Mouse (Mus musculus) regulatory T cell (primary cell): ENCODE measurements at regions not wholly inside any gene's neighbourhood (a gene's known extent, or its start where the extent isn't known, plus 50 kb on each side); places are given as distances from the start of the nearest gene placed in this dataset.

ENCODE experiments used
- in situ Hi-C: fragments of 300-600 bp; cut with MboI, MseI; formaldehyde crosslinking; loops from one replicate; pipeline ENCODE4 v1.15.1; 2025; ENCODE audit warnings: high pct_unique_total_duplicates

- in situ Hi-C loops: no loop called here
Measured at GRCm38 (mm10) chr10:19531452-19531851, 60.3 kb upstream of the Ifngr1 start.

GRCm38 (mm10) chr10:19532790-19533189 is 59.0 kb upstream of the Ifngr1 start:
- in situ Hi-C loops: no loop called here

DNA sequence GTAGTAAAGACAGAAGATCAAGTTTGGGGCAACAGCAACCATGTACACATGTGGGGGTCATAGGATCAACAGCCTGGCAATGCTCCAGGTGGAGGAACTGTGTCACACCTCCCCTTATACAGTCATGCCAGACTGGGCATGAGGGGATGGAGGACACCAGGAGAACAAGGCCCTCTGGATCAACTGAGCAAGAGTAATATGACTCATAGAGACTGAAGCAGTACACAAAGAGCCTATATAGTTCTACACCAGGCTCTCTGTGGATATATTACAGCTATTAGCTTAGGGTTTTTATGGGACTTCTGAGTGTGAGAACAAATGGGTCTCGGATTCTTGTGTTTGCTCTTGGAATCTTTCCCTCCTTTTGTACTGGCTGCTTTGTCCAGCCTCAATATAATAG is 57.9 kb upstream of the Ifngr1 start:
- in situ Hi-C loops: no loop called here
